Mouse (Mus musculus) embryonic fibroblast, embryonic 13.5 days (primary cell): ENCODE results near the gene Sun2.

ENCODE experiments used
- CTCF ChIP-seq: IDR thresholded peaks from 2 replicates; pipeline ENCODE4 v1.5.1; 2011; ENCODE audit warnings: mild to moderate bottlenecking, control low read depth, low read length, moderate library complexity, borderline replicate concordance; ENCODE audit not compliant: insufficient read depth
- POLR2A ChIP-seq: IDR thresholded peaks from 2 replicates; pipeline ENCODE4 v1.6.1; 2011; ENCODE audit warnings: low read depth, mild to moderate bottlenecking, control low read depth, low read length, moderate library complexity

GRCm38 (mm10) chr15:79751772-79752171 lies 9.4 kb upstream of the Sun2 start:
- TF ChIP-seq POLR2A (no peak), CTCF (no peak)
